7 mouse cellular contexts compared by ENCODE assay signal in genomic region chr6:50109757-50110378, GRCm38 (mm10). TPM values are rescaled to one million over a fixed set of nuclear protein-coding genes. Genes with fewer than 3 reads are reported as not detected.
DNase-seq lines count a peak whose midpoint lies in the region; ATAC-seq lines count a peak whose summit lies in the region.

Gene Mpp6, plus strand, starts transcription at chr6:50110241.

- no peaks in the 10 kb centered on the region for H3K4me1 ChIP-seq in intestine, embryonic 15.5 days (replicated peaks)
- peaks cover 5% of the 10 kb centered on the region; the same call in 1 of the 2 replicates for H3K4me1 ChIP-seq in midbrain, embryonic 11.5 days (ENCODE audit: control insufficient read depth, insufficient read depth, low read length)

- no peaks in the 10 kb centered on the region for H3K9me3 ChIP-seq in intestine, embryonic 15.5 days
- no peaks in the 10 kb centered on the region for H3K9me3 ChIP-seq in midbrain, embryonic 11.5 days (ENCODE audit: control insufficient read depth, low read length)

- peak; percentile 91 for DNase-seq in adrenal gland, adult 2 months
- DNase-seq in embryo, embryonic 11.5 days (ENCODE audit: low read depth, low spot score) = peak; percentile 72
- peak; percentile 69 to 73 for DNase-seq in gastrocnemius, postnatal 36 days
- peak; percentile 89 for DNase-seq in left cerebral cortex, postnatal 4 days
- peak; percentile 98 for DNase-seq in midbrain, embryonic 11.5 days (ENCODE audit: low spot score, missing footprints)
- peak; percentile 85 for DNase-seq in right cerebral cortex, postnatal 4 days

- intact Hi-C loops in gastrocnemius, postnatal 36 days (cut with DNase I) = loop anchor here (5.0 to 10.0 kb wide), 5 partner anchors 112 to 593 kb away; no protein-coding TSS in a partner anchor
- intact Hi-C loops in left cerebral cortex, postnatal 4 days (cut with DNase I) = loop anchor here (5.0 to 10.0 kb wide), 3 partner anchors 185 to 588 kb away; no protein-coding TSS in a partner anchor

- H3K9ac ChIP-seq in intestine, embryonic 15.5 days = peak within 1 kb of the TSS; percentile 86
- peak within 1 kb of the TSS; percentile 85 for H3K9ac ChIP-seq in midbrain, embryonic 11.5 days (ENCODE audit: low read length)

- H3K27ac ChIP-seq in intestine, embryonic 15.5 days = peak within 1 kb of the TSS; percentile 77
- H3K27ac ChIP-seq in midbrain, embryonic 11.5 days (ENCODE audit: low read depth, low read length) = peak within 1 kb of the TSS; percentile 65

- no peaks in the 10 kb centered on the region for H3K27me3 ChIP-seq in intestine, embryonic 15.5 days (replicated peaks)
- no peaks in the 10 kb centered on the region for H3K27me3 ChIP-seq in midbrain, embryonic 11.5 days (ENCODE audit: control insufficient read depth, insufficient read depth, low read length)

- peak; percentile 97 for ATAC-seq in intestine, embryonic 15.5 days
- peak; percentile 96 for ATAC-seq in midbrain, embryonic 11.5 days (ENCODE audit: low FRiP score)

- H3K4me3 ChIP-seq in intestine, embryonic 15.5 days (replicated peaks) = peak within 1 kb of the TSS; percentile 88
- peak within 1 kb of the TSS; percentile 84 for H3K4me3 ChIP-seq in midbrain, embryonic 11.5 days (ENCODE audit: low read depth, low read length)

- H3K4me2 ChIP-seq in intestine, embryonic 15.5 days (replicated peaks) = peak within 1 kb of the TSS; percentile 84
- H3K4me2 ChIP-seq in midbrain, embryonic 11.5 days = peak within 1 kb of the TSS; percentile 81

- no peaks in the 10 kb centered on the region for H3K36me3 ChIP-seq in intestine, embryonic 15.5 days
- no peaks in the 10 kb centered on the region for H3K36me3 ChIP-seq in midbrain, embryonic 11.5 days (ENCODE audit: control insufficient read depth, insufficient read depth, low read length)

- under 1% methylated on average over 72 of the region's 74 CpGs for WGBS in intestine, embryonic 15.5 days
- under 1% methylated on average over 51 of the region's 74 CpGs for WGBS in midbrain, embryonic 11.5 days

RNA-seq across cellular contexts. Expression of gene Mpp6, which starts in this region (rescaled TPM):
- 10 to 100 TPM; 27.8 to 34.1 TPM for total RNA-seq in adrenal gland, adult 2 months (2021)
- polyA plus RNA-seq in adrenal gland, adult 2 months (2012; rRNA removed) = 0.61 and 1.1 TPM in 2 replicates
- 100 to 1,000 TPM; 111 to 132 TPM for total RNA-seq in gastrocnemius, postnatal 36 days (2021)
- 56.2 and 64.5 TPM in 2 replicates for polyA plus RNA-seq in intestine, embryonic 15.5 days (2015; fragmentation: Nextera tagmentation; extraction: Ambion mirVana)
- 100 to 1,000 TPM; 123 to 140 TPM for total RNA-seq in left cerebral cortex, postnatal 4 days (2021)
- 71.7 and 81.6 TPM in 2 replicates for polyA plus RNA-seq in midbrain, embryonic 11.5 days (2014; fragmentation: Nextera tagmentation; extraction: Ambion mirVana)

Comparison
In these comparisons a context has a peak if more than half of its experiments do, and no peak if none do; other contexts are left out.
1. Peak in every context shown above with its lines: DNase-seq, ATAC-seq, H3K4me3 ChIP-seq and H3K27ac ChIP-seq.
2. RNA of gene Mpp6 (polyA plus RNA-seq): 71.7 to 81.6 TPM in midbrain, embryonic 11.5 days and 56.2 to 64.5 TPM in intestine, embryonic 15.5 days; 0.61 to 1.1 TPM in adrenal gland, adult 2 months; every median in the first group is over 10 times any median in the second.